ENCODE assay signal across 9 mouse cellular contexts in genomic region chr13:21158785-21159474, GRCm38 (mm10). TPM values are rescaled to one million over a fixed set of nuclear protein-coding genes. Genes with fewer than 3 reads are reported as not detected.
DNase-seq lines count a peak whose midpoint lies in the region; ATAC-seq and TF ChIP-seq lines count a peak whose summit lies in the region.
"Had no signal": no experiment of that assay in that cellular context is flagged by ENCODE, and none has a peak within 500 bp of the region (broad histone marks: within the 10 kb centered on the region; RNA-seq: fewer than 3 reads in every experiment).

No protein-coding gene starts in this region.

- no peaks in the 10 kb centered on the region; the same call in 1 of the 2 replicates for H3K27me3 ChIP-seq in ES-Bruce4 (ENCODE audit: control insufficient read depth, insufficient read depth, low read length, poor library complexity, severe bottlenecking)
- H3K27me3 ChIP-seq in forebrain, embryonic 10.5 days (ENCODE audit: poor library complexity, severe bottlenecking), result peaks cover 4% of the 10 kb centered on the region; the same call in 1 of the 2 replicates
- no peaks in the 10 kb centered on the region for H3K27me3 ChIP-seq in heart, postnatal 0 days (ENCODE audit: control insufficient read depth, insufficient read depth, low read length)
- no peaks in the 10 kb centered on the region for H3K27me3 ChIP-seq in lung, embryonic 15.5 days

- H3K27ac ChIP-seq in ES-Bruce4 (ENCODE audit: insufficient read depth, low read length), result no peak overlapping the region
- H3K27ac ChIP-seq in forebrain, embryonic 10.5 days, result no peak overlapping the region
- peak overlapping the region; percentile 49; the same call in 1 of the 2 replicates for H3K27ac ChIP-seq in heart, postnatal 0 days (ENCODE audit: low read depth)
- no peak overlapping the region for H3K27ac ChIP-seq in lung, embryonic 15.5 days
- no peak overlapping the region for H3K27ac ChIP-seq in olfactory bulb, adult 2 months (ENCODE audit: insufficient read depth, low read depth, low read length)

- peak; percentile 78 for TF ChIP-seq CTCF in ES-Bruce4 (IDR thresholded peaks at IDR 0.05; ENCODE audit: low read depth, low read length)
- TF ChIP-seq CTCF in heart, postnatal 0 days (IDR thresholded peaks at IDR 0.05; ENCODE audit: low read depth), result peak; percentile 79
- peak; percentile 67; the same call in 1 of the 2 replicates for TF ChIP-seq CTCF in olfactory bulb, adult 2 months (IDR thresholded peaks at IDR 0.05; ENCODE audit: insufficient read depth, low read depth, low read length)

- DNase-seq in c-Kit-negative CD71-positive TER-119-positive erythroid progenitor cells, embryonic 14.5 days (ENCODE audit: low read depth, low spot score), result peak; percentile 51
- peak; percentile 88 for DNase-seq in forebrain, embryonic 10.5 days (ENCODE audit: extremely low spot score, low spot score)
- DNase-seq in heart, postnatal 0 days (ENCODE audit: low spot score), result peak; percentile 69
- DNase-seq in kidney, postnatal 4 days, result peak; percentile 94
- DNase-seq in thymus, postnatal 0 days (ENCODE audit: low spot score), result peak; percentile 82

- no peaks in the 10 kb centered on the region for H3K4me1 ChIP-seq in ES-Bruce4 (ENCODE audit: control insufficient read depth, insufficient read depth, low read length)
- peaks cover 15% of the 10 kb centered on the region for H3K4me1 ChIP-seq in forebrain, embryonic 10.5 days
- H3K4me1 ChIP-seq in heart, postnatal 0 days (ENCODE audit: control insufficient read depth, insufficient read depth), result no peaks in the 10 kb centered on the region
- H3K4me1 ChIP-seq in lung, embryonic 15.5 days, result 0 out of 2 replicates have a peak, but pooled peaks cover 4% of the 10 kb centered on the region
- H3K4me1 ChIP-seq in olfactory bulb, adult 2 months (ENCODE audit: control insufficient read depth, insufficient read depth, low read length), result no peaks in the 10 kb centered on the region

- no peak for TF ChIP-seq EP300 in ES-Bruce4 (IDR thresholded peaks at IDR 0.05; ENCODE audit: insufficient read depth, low read depth, low read length)
- no peak for TF ChIP-seq EP300 in heart, postnatal 0 days (IDR thresholded peaks at IDR 0.05; ENCODE audit: low read depth)

- H3K36me3 ChIP-seq in ES-Bruce4 (ENCODE audit: control insufficient read depth, insufficient read depth, low read length, poor library complexity, severe bottlenecking), result no peaks in the 10 kb centered on the region
- H3K36me3 ChIP-seq in forebrain, embryonic 10.5 days (replicated peaks), result no peaks in the 10 kb centered on the region
- no peaks in the 10 kb centered on the region for H3K36me3 ChIP-seq in heart, postnatal 0 days (replicated peaks; ENCODE audit: control insufficient read depth, insufficient read depth, low read length)
- H3K36me3 ChIP-seq in lung, embryonic 15.5 days, result no peaks in the 10 kb centered on the region

- H3K9me3 ChIP-seq in ES-Bruce4 (replicated peaks; ENCODE audit: control insufficient read depth, insufficient read depth, low read length, poor library complexity, severe bottlenecking), result no peaks in the 10 kb centered on the region
- H3K9me3 ChIP-seq in forebrain, embryonic 10.5 days, result no peaks in the 10 kb centered on the region
- no peaks in the 10 kb centered on the region for H3K9me3 ChIP-seq in heart, postnatal 0 days (replicated peaks; ENCODE audit: control insufficient read depth, low read length)
- no peaks in the 10 kb centered on the region for H3K9me3 ChIP-seq in lung, embryonic 15.5 days

- no peak for ATAC-seq in heart, postnatal 0 days (ENCODE audit: insufficient read depth, low read depth)
- peak; percentile 67; the same call in 1 of the 2 replicates for ATAC-seq in lung, embryonic 15.5 days (ENCODE audit: borderline replicate concordance, extremely low read depth, low FRiP score, low TSS enrichment)

- peak overlapping the region; percentile 66 for H3K9ac ChIP-seq in ES-Bruce4 (ENCODE audit: low read depth, poor library complexity, severe bottlenecking)
- peak overlapping the region; percentile 52; the same call in 1 of the 2 replicates for H3K9ac ChIP-seq in heart, postnatal 0 days (replicated peaks; ENCODE audit: low read depth, low read length)
- H3K9ac ChIP-seq in lung, embryonic 15.5 days, result peak overlapping the region; percentile 42; the same call in 1 of the 2 replicates

- 1% methylated on average over 19 of the region's 19 CpGs for WGBS in forebrain, embryonic 10.5 days
- WGBS in heart, postnatal 0 days, result under 1% methylated on average over 19 of the region's 19 CpGs
- WGBS in lung, embryonic 15.5 days, result under 1% methylated on average over 19 of the region's 19 CpGs
- 2% methylated on average over 19 of the region's 19 CpGs for WGBS in olfactory bulb, adult 2 months

- TF ChIP-seq POLR2A in ES-Bruce4 (IDR thresholded peaks at IDR 0.05; ENCODE audit: insufficient read depth, low read length), result no peak
- TF ChIP-seq POLR2A in olfactory bulb, adult 2 months (IDR thresholded peaks at IDR 0.05; ENCODE audit: insufficient read depth, low read depth, low read length), result no peak

- peak overlapping the region; percentile 73 for H3K4me3 ChIP-seq in ES-Bruce4 (ENCODE audit: low read depth, low read length)
- peak overlapping the region; percentile 62 for H3K4me3 ChIP-seq in forebrain, embryonic 10.5 days
- H3K4me3 ChIP-seq in heart, postnatal 0 days (ENCODE audit: low read depth, low read length), result peak overlapping the region; percentile 81
- peak overlapping the region; percentile 59 for H3K4me3 ChIP-seq in lung, embryonic 15.5 days
- peak overlapping the region; percentile 49 for H3K4me3 ChIP-seq in olfactory bulb, adult 2 months (ENCODE audit: insufficient read depth, low read depth, low read length)

- H3K4me2 ChIP-seq in heart, postnatal 0 days (ENCODE audit: low read depth, low read length), result peak overlapping the region; percentile 76
- H3K4me2 ChIP-seq in lung, embryonic 15.5 days, result peak overlapping the region; percentile 97

RNA-seq across cellular contexts. Expression of gene Olfr1368, which starts 13.3 kb away (rescaled TPM):
- polyA plus RNA-seq in ES-Bruce4 (2011; ENCODE audit: insufficient read depth, insufficient read length, low read depth, missing spikeins), result not detected in 2 replicates
- polyA plus RNA-seq in forebrain, embryonic 10.5 days (2016; fragmentation: Nextera tagmentation; extraction: Ambion mirVana), result not detected in 2 replicates
- not detected in 2 replicates for total RNA-seq in heart, postnatal 0 days (2014; rRNA removed; ENCODE audit: low replicate concordance)
- polyA plus RNA-seq in heart, postnatal 0 days (2015; fragmentation: Nextera tagmentation; extraction: Ambion mirVana), result not detected in 2 replicates
- not detected in 2 replicates for polyA plus RNA-seq in lung, embryonic 15.5 days (2015; fragmentation: Nextera tagmentation; extraction: Ambion mirVana)
- not detected in 2 replicates for polyA plus RNA-seq in olfactory bulb, adult 2 months (2012; ENCODE audit: insufficient read depth, insufficient read length, low replicate concordance, missing spikeins)
- polyA plus RNA-seq in thymus, postnatal 0 days (2015; fragmentation: Nextera tagmentation; extraction: Ambion mirVana), result not detected in 2 replicates
- total RNA-seq: layer of hippocampus, adult 8-10 months had no signal

RNA-seq across cellular contexts. Expression of gene Trim27, which starts 20.3 kb away (rescaled TPM):
- 117 and 128 TPM in 2 replicates for polyA plus RNA-seq in ES-Bruce4 (2011; ENCODE audit: insufficient read depth, insufficient read length, low read depth, missing spikeins)
- polyA plus RNA-seq in forebrain, embryonic 10.5 days (2016; fragmentation: Nextera tagmentation; extraction: Ambion mirVana), result 169 and 173 TPM in 2 replicates
- 54.7 and 58.2 TPM in 2 replicates for total RNA-seq in heart, postnatal 0 days (2014; rRNA removed; ENCODE audit: low replicate concordance)
- 33.0 and 35.3 TPM in 2 replicates for polyA plus RNA-seq in heart, postnatal 0 days (2015; fragmentation: Nextera tagmentation; extraction: Ambion mirVana)
- polyA plus RNA-seq in lung, embryonic 15.5 days (2015; fragmentation: Nextera tagmentation; extraction: Ambion mirVana), result 147 and 148 TPM in 2 replicates
- polyA plus RNA-seq in olfactory bulb, adult 2 months (2012; ENCODE audit: insufficient read depth, insufficient read length, low replicate concordance, missing spikeins), result not detected in 2 replicates
- 160 and 174 TPM in 2 replicates for polyA plus RNA-seq in thymus, postnatal 0 days (2015; fragmentation: Nextera tagmentation; extraction: Ambion mirVana)

RNA-seq across cellular contexts. Expression of gene Olfr263, which starts 29.5 kb away (rescaled TPM):
- not detected in 2 replicates for polyA plus RNA-seq in ES-Bruce4 (2011; ENCODE audit: insufficient read depth, insufficient read length, low read depth, missing spikeins)
- polyA plus RNA-seq in forebrain, embryonic 10.5 days (2016; fragmentation: Nextera tagmentation; extraction: Ambion mirVana), result not detected in 2 replicates
- not detected in 2 replicates for total RNA-seq in heart, postnatal 0 days (2014; rRNA removed; ENCODE audit: low replicate concordance)
- not detected in 2 replicates for polyA plus RNA-seq in heart, postnatal 0 days (2015; fragmentation: Nextera tagmentation; extraction: Ambion mirVana)
- not detected in 2 replicates for polyA plus RNA-seq in lung, embryonic 15.5 days (2015; fragmentation: Nextera tagmentation; extraction: Ambion mirVana)
- polyA plus RNA-seq in olfactory bulb, adult 2 months (2012; ENCODE audit: insufficient read depth, insufficient read length, low replicate concordance, missing spikeins), result not detected in 2 replicates
- not detected in 2 replicates for polyA plus RNA-seq in thymus, postnatal 0 days (2015; fragmentation: Nextera tagmentation; extraction: Ambion mirVana)
- total RNA-seq: layer of hippocampus, adult 8-10 months had no signal

RNA-seq across cellular contexts. Expression of gene Olfr1369-ps1, which starts 47.6 kb away (rescaled TPM):
- polyA plus RNA-seq in ES-Bruce4 (2011; ENCODE audit: insufficient read depth, insufficient read length, low read depth, missing spikeins), result 0.27 TPM in 1 of 2 replicates, not detected in the other
- 0.04 and 0.06 TPM in 2 replicates for polyA plus RNA-seq in forebrain, embryonic 10.5 days (2016; fragmentation: Nextera tagmentation; extraction: Ambion mirVana)
- total RNA-seq in heart, postnatal 0 days (2014; rRNA removed; ENCODE audit: low replicate concordance), result not detected in 2 replicates
- polyA plus RNA-seq in heart, postnatal 0 days (2015; fragmentation: Nextera tagmentation; extraction: Ambion mirVana), result not detected in 2 replicates
- polyA plus RNA-seq in lung, embryonic 15.5 days (2015; fragmentation: Nextera tagmentation; extraction: Ambion mirVana), result 0.08 TPM in 1 of 2 replicates, not detected in the other
- polyA plus RNA-seq in olfactory bulb, adult 2 months (2012; ENCODE audit: insufficient read depth, insufficient read length, low replicate concordance, missing spikeins), result not detected in 2 replicates
- polyA plus RNA-seq in thymus, postnatal 0 days (2015; fragmentation: Nextera tagmentation; extraction: Ambion mirVana), result 0.14 and 0.18 TPM in 2 replicates

Comparison
In these comparisons a context has a peak if more than half of its experiments do, and no peak if none do; other contexts are left out.
1. RNA of gene Trim27, which starts 20.3 kb away (polyA plus RNA-seq): 160 to 174 TPM in thymus, postnatal 0 days, 169 to 173 TPM in forebrain, embryonic 10.5 days, 147 to 148 TPM in lung, embryonic 15.5 days, 117 to 128 TPM in ES-Bruce4 and 33.0 to 35.3 TPM in heart, postnatal 0 days; not detected in olfactory bulb, adult 2 months; every median in the first group is over 10 times any median in the second.
2. Peak in every context shown above with its lines, with median percentiles within 50 percentile points of each other: H3K4me3 ChIP-seq, H3K9ac ChIP-seq, CTCF ChIP-seq and DNase-seq.